Mouse (Mus musculus) stomach, postnatal 0 days (tissue): ENCODE measurements at regions not wholly inside any gene's neighbourhood (a gene's known extent, or its start where the extent isn't known, plus 50 kb on each side); places are given as distances from the start of the nearest gene placed in this dataset.

Source experiments
- CTCF ChIP-seq: IDR thresholded peaks from 2 replicates; pipeline ENCODE4 v1.5.1; 2016; ENCODE audit warnings: antibody characterized with exemption, low read depth, mild to moderate bottlenecking, moderate library complexity
- EP300 ChIP-seq: optimal IDR thresholded peaks from 2 replicates; pipeline ENCODE3; 2016; ENCODE audit warnings: antibody characterized with exemption

DNA sequence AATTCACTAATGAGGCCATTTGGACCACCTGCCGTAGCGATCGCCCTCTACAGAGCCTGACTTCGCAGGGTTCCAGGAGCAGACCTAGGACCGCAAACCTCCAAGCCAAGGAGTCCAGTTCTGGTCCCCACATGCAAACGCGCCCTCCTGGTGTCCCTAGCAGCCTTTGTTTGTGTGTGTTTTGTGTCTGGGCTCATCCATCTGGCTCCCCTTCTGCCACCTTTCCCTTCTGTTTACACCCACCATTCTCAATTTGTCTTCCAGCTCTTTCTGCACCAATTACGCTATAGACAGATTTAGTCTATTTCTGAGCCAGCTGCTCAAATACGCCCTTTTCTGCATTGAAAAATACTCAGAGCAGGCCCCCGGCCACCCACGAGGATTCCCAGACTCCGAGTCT, 54.1 kb upstream of the Slc7a1 start:
- TF ChIP-seq CTCF (no peak), EP300 (no peak)
